Mouse (Mus musculus) 3134 (cell line): ENCODE measurements around the gene Hsp90b1.
"Not testable (repeated sequence)": the region's sequence is repeated elsewhere in the genome, so short reads cannot be mapped to it uniquely, and the experiment has no call there.

ENCODE experiments used
- DNase-seq: peaks from one replicate; pipeline ENCODE4 v3.0.0-alpha.2; 2011; ENCODE audit warnings: low spot score; ENCODE audit not compliant: insufficient read length; ENCODE audit errors: extremely low read depth

Hsp90b1 gene

GRCm38 (mm10) chr10:86705318-86705921 is at the start of gene Hsp90b1, which contains the start of gene Ttc41:
Gene Hsp90b1 (minus strand): TSS chr10:86705509.
Gene Ttc41 (plus strand): TSS chr10:86705811.
- DNase-seq = peak; percentile 100

- DNase-seq = no peak
Observed at GRCm38 (mm10) chr10:86744306-86744705, 39.0 kb upstream of the Hsp90b1 start.

GRCm38 (mm10) chr10:86742918-86743317 is 37.6 kb upstream of the Hsp90b1 start:
- DNase-seq = no peak

- DNase-seq = no peak
Observed at GRCm38 (mm10) chr10:86735036-86735435, 29.7 kb upstream of the Hsp90b1 start.

GRCm38 (mm10) chr10:86731500-86731863 is 26.2 kb upstream of the Hsp90b1 start:
- DNase-seq = no peak

- peak; percentile 27 for DNase-seq
Observed at GRCm38 (mm10) chr10:86730823-86731499, 25.7 kb upstream of the Hsp90b1 start.

GRCm38 (mm10) chr10:86728176-86728575 is 22.9 kb upstream of the Hsp90b1 start:
- no peak for DNase-seq

GRCm38 (mm10) chr10:86727548-86727980 is 22.3 kb upstream of the Hsp90b1 start:
- DNase-seq = no peak

GRCm38 (mm10) chr10:86712156-86712555 is 6.8 kb upstream of the Hsp90b1 start:
- DNase-seq = no peak

- no peak for DNase-seq
Observed at GRCm38 (mm10) chr10:86707134-86707533, 1.8 kb upstream of the Hsp90b1 start.

GRCm38 (mm10) chr10:86705922-86706752 is 828 bp upstream of the Hsp90b1 start:
- peak; percentile 83 for DNase-seq

GRCm38 (mm10) chr10:86704589-86705191 is 619 bp downstream of the Hsp90b1 start:
- DNase-seq = no peak

- DNase-seq = no peak
Observed at GRCm38 (mm10) chr10:86704141-86704540, 1.2 kb downstream of the Hsp90b1 start.

GRCm38 (mm10) chr10:86703375-86703774 is 1.9 kb downstream of the Hsp90b1 start:
- DNase-seq = no peak

GRCm38 (mm10) chr10:86702312-86702920 is 2.9 kb downstream of the Hsp90b1 start:
- DNase-seq = no peak

GRCm38 (mm10) chr10:86700973-86701372 is 4.3 kb downstream of the Hsp90b1 start:
- DNase-seq = no peak

- no peak for DNase-seq
Observed at GRCm38 (mm10) chr10:86700251-86700650, 5.1 kb downstream of the Hsp90b1 start.

GRCm38 (mm10) chr10:86686017-86686360 is 19.3 kb downstream of the Hsp90b1 start:
- peak; percentile 54 for DNase-seq

GRCm38 (mm10) chr10:86685179-86686016 is 19.9 kb downstream of the Hsp90b1 start:
- DNase-seq = peak; percentile 88

GRCm38 (mm10) chr10:86684797-86685178 is 20.5 kb downstream of the Hsp90b1 start:
- not testable (repeated sequence) for DNase-seq
